Mouse (Mus musculus): ENCODE measurements at regions not wholly inside any gene's neighbourhood (a gene's known extent, or its start where the extent isn't known, plus 50 kb on each side); places are given as distances from the start of the nearest gene placed in this dataset.

DNA sequence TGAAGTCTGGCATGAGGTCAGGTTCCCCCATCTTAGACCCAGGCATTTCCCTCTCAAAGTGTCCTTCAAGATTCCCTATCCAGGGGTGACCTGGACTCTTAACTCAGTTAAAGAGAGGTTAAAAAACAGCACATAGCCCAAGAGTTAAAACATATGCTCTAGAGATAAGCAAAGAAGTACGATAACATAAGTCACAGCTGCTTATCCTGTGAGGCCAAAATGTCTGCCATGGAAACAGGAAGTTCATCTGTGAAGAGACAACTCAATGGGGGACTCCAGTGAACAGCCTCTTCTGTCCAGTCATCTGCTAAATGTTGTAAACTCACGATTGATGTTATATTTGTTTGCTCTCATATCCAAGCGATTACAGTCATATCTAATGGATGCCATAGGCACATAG is 126.1 kb upstream of the Il15 start:
- no peaks in the 10 kb centered on the region for H3K4me1 ChIP-seq (ENCODE audit: control insufficient read depth, insufficient read depth, low read length)
- H3K4me3 ChIP-seq (ENCODE audit: low read depth, low read length), result no peak overlapping the region
- H3K9ac ChIP-seq (ENCODE audit: low read depth, poor library complexity, severe bottlenecking), result no peak overlapping the region
- H3K27me3 ChIP-seq (ENCODE audit: control insufficient read depth, insufficient read depth, low read length, poor library complexity, severe bottlenecking), result no peaks in the 10 kb centered on the region
- H3K27ac ChIP-seq (ENCODE audit: insufficient read depth, low read length), result no peak overlapping the region
- H3K36me3 ChIP-seq (ENCODE audit: control insufficient read depth, insufficient read depth, low read length, poor library complexity, severe bottlenecking), result no peaks in the 10 kb centered on the region
- no peaks in the 10 kb centered on the region for H3K9me3 ChIP-seq (replicated peaks; ENCODE audit: control insufficient read depth, insufficient read depth, low read length, poor library complexity, severe bottlenecking)
- no peak for TF ChIP-seq POLR2A (IDR thresholded peaks at IDR 0.05; ENCODE audit: insufficient read depth, low read length)
- TF ChIP-seq EP300 (IDR thresholded peaks at IDR 0.05; ENCODE audit: insufficient read depth, low read depth, low read length), result no peak
- TF ChIP-seq CTCF (IDR thresholded peaks at IDR 0.05; ENCODE audit: low read depth, low read length), result no peak

DNA sequence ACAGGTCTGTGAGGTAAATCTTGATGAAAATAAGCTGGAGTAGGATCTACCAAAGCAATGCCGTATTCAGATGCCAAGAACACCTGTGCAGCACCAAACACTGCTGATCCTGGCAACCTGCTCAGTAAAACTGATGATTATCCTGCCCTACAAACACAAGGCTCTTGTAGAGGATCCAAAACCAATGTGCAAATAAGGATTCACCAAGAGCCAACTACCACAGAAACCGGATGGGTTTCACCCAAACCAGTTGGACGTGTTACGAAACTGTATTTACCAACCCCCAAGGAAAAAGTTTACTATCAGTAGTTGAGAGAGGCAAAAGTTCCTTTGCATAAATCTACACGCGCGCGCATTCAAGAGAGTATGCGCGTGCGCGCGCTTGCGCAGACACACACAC is 120.8 kb upstream of the Il15 start:
- H3K9ac ChIP-seq (ENCODE audit: low read depth, poor library complexity, severe bottlenecking), result no peak overlapping the region
- no peak overlapping the region for H3K4me3 ChIP-seq (ENCODE audit: low read depth, low read length)
- no peak overlapping the region for H3K27ac ChIP-seq (ENCODE audit: insufficient read depth, low read length)
- no peaks in the 10 kb centered on the region; the same call in 1 of the 2 replicates for H3K9me3 ChIP-seq (replicated peaks; ENCODE audit: control insufficient read depth, insufficient read depth, low read length, poor library complexity, severe bottlenecking)
- H3K27me3 ChIP-seq (ENCODE audit: control insufficient read depth, insufficient read depth, low read length, poor library complexity, severe bottlenecking), result no peaks in the 10 kb centered on the region
- TF ChIP-seq EP300 (IDR thresholded peaks at IDR 0.05; ENCODE audit: insufficient read depth, low read depth, low read length), result no peak
- TF ChIP-seq POLR2A (IDR thresholded peaks at IDR 0.05; ENCODE audit: insufficient read depth, low read length), result no peak
- no peak for TF ChIP-seq CTCF (IDR thresholded peaks at IDR 0.05; ENCODE audit: low read depth, low read length)
- no peaks in the 10 kb centered on the region for H3K36me3 ChIP-seq (ENCODE audit: control insufficient read depth, insufficient read depth, low read length, poor library complexity, severe bottlenecking)
- no peaks in the 10 kb centered on the region for H3K4me1 ChIP-seq (ENCODE audit: control insufficient read depth, insufficient read depth, low read length)

DNA sequence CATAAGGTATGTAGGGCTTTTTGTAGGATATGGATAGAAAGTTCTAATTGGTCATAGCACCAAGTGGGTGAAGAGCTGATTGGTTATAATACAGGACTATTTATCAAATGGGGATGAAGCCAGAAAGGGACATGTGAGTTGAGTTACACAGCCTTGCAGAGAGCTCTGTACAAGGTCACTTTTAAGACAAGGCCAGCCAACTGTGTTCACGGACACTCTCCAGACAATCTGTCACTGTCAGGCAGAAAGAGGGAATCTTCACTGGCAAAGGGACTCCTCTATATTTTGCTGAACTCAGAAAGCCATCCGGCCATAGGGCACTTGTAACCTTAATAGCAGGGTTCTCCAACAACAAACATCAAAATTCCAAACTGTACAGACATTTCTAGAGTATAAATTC is 95.5 kb upstream of the Il15 start:
- Histone ChIP-seq H3K4me3 (ENCODE audit: low read depth, low read length) (no peak overlapping the region), H3K9me3 (replicated peaks; ENCODE audit: control insufficient read depth, insufficient read depth, low read length, poor library complexity, severe bottlenecking) (no peaks in the 10 kb centered on the region), H3K9ac (ENCODE audit: low read depth, poor library complexity, severe bottlenecking) (no peak overlapping the region), H3K27ac (ENCODE audit: insufficient read depth, low read length) (no peak overlapping the region), H3K4me1 (ENCODE audit: control insufficient read depth, insufficient read depth, low read length) (no peaks in the 10 kb centered on the region), H3K27me3 (ENCODE audit: control insufficient read depth, insufficient read depth, low read length, poor library complexity, severe bottlenecking) (no peaks in the 10 kb centered on the region; the same call in 1 of the 2 replicates), H3K36me3 (ENCODE audit: control insufficient read depth, insufficient read depth, low read length, poor library complexity, severe bottlenecking) (no peaks in the 10 kb centered on the region)
- TF ChIP-seq EP300 (IDR thresholded peaks at IDR 0.05; ENCODE audit: insufficient read depth, low read depth, low read length), result no peak
- no peak for TF ChIP-seq CTCF (IDR thresholded peaks at IDR 0.05; ENCODE audit: low read depth, low read length)
- no peak for TF ChIP-seq POLR2A (IDR thresholded peaks at IDR 0.05; ENCODE audit: insufficient read depth, low read length)

DNA sequence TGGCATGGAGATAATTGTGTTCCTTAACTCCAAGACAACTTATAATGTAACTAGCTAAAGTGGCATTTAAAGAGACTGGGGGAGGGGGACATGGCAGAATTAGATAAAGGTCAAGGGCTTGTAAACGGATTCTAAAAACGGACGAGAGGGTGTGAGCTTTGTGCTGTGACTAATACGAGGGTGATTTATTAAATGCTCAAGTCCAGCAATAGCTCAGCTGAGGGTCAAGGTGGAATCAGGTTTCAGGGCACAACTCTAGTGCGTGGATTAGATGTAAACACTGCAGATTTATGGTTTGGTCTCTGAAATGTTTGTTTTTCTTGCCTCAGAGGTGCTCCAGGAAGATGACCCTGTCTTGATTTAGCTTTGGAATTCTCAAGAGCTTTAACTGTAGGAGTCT is 74.8 kb upstream of the Il15 start:
- H3K9me3 ChIP-seq (replicated peaks; ENCODE audit: control insufficient read depth, insufficient read depth, low read length, poor library complexity, severe bottlenecking), result no peaks in the 10 kb centered on the region
- H3K4me1 ChIP-seq (ENCODE audit: control insufficient read depth, insufficient read depth, low read length), result no peaks in the 10 kb centered on the region
- H3K27ac ChIP-seq (ENCODE audit: insufficient read depth, low read length), result no peak overlapping the region
- H3K9ac ChIP-seq (ENCODE audit: low read depth, poor library complexity, severe bottlenecking), result no peak overlapping the region
- no peaks in the 10 kb centered on the region; the same call in 1 of the 2 replicates for H3K27me3 ChIP-seq (ENCODE audit: control insufficient read depth, insufficient read depth, low read length, poor library complexity, severe bottlenecking)
- H3K4me3 ChIP-seq (ENCODE audit: low read depth, low read length), result no peak overlapping the region
- TF ChIP-seq CTCF (IDR thresholded peaks at IDR 0.05; ENCODE audit: low read depth, low read length) (no peak), EP300 (IDR thresholded peaks at IDR 0.05; ENCODE audit: insufficient read depth, low read depth, low read length) (no peak), POLR2A (IDR thresholded peaks at IDR 0.05; ENCODE audit: insufficient read depth, low read length) (no peak)
- no peaks in the 10 kb centered on the region for H3K36me3 ChIP-seq (ENCODE audit: control insufficient read depth, insufficient read depth, low read length, poor library complexity, severe bottlenecking)

DNA sequence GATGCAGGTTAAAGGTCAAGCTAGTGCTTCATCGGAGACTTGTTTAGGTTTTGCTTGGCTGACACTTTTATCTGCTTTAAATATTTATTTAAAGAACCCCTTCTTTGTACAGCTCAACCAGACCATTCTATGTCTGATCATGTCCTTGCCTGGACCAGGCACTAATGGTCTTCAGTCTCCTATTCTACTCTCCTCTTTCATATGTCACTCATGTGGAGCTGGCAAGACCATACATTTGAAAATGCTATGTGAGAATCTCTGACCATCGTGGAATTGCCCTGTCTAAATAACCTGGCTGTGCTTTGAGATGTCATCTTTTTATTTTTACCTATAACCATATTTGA is 74.4 kb upstream of the Il15 start:
- Histone ChIP-seq H3K4me3 (ENCODE audit: low read depth, low read length) (no peak overlapping the region), H3K27me3 (ENCODE audit: control insufficient read depth, insufficient read depth, low read length, poor library complexity, severe bottlenecking) (no peaks in the 10 kb centered on the region; the same call in 1 of the 2 replicates), H3K4me1 (ENCODE audit: control insufficient read depth, insufficient read depth, low read length) (no peaks in the 10 kb centered on the region), H3K27ac (ENCODE audit: insufficient read depth, low read length) (no peak overlapping the region), H3K36me3 (ENCODE audit: control insufficient read depth, insufficient read depth, low read length, poor library complexity, severe bottlenecking) (no peaks in the 10 kb centered on the region), H3K9ac (ENCODE audit: low read depth, poor library complexity, severe bottlenecking) (no peak overlapping the region), H3K9me3 (replicated peaks; ENCODE audit: control insufficient read depth, insufficient read depth, low read length, poor library complexity, severe bottlenecking) (no peaks in the 10 kb centered on the region)
- TF ChIP-seq EP300 (IDR thresholded peaks at IDR 0.05; ENCODE audit: insufficient read depth, low read depth, low read length), result no peak

DNA sequence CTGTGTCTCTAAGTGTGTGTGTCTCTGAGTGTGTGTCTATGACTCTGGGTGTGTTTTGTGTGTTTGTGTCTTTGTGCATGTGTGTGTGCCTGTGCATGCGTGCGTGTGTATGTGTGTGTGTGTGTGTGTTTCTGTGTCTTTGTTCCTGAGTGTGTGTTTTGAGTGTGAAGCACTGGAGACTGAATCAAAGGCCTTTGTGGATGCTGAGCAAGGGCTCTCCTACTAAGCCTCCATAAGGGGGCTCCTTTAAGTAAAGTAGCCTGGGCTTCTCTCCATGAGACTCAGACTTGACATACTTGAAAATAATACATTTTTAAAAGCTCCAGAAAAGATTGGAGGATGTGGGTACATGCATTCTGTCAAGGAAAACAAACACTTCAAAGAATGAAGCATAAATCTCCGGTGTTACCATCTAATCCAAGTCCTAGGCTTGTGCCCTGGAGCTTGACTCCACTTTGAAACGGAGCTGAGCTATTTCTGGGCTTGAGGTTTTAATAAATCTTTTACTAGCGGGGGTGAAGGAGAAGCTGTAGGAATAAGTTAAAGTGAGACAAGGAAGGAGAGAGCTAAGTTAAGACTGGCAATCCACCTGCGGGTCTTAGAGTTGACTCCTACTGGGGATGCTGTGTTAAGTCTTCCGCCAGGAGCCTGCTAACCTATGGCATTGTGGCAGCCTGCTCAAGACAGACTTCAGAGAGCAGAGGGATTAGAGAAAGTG is 73.8 kb upstream of the Il15 start:
- H3K9ac ChIP-seq (ENCODE audit: low read depth, poor library complexity, severe bottlenecking), result no peak overlapping the region
- no peak overlapping the region for H3K4me3 ChIP-seq (ENCODE audit: low read depth, low read length)
- H3K36me3 ChIP-seq (ENCODE audit: control insufficient read depth, insufficient read depth, low read length, poor library complexity, severe bottlenecking), result no peaks in the 10 kb centered on the region
- H3K27ac ChIP-seq (ENCODE audit: insufficient read depth, low read length), result no peak overlapping the region
- TF ChIP-seq CTCF (IDR thresholded peaks at IDR 0.05; ENCODE audit: low read depth, low read length) (no peak), EP300 (IDR thresholded peaks at IDR 0.05; ENCODE audit: insufficient read depth, low read depth, low read length) (no peak), POLR2A (IDR thresholded peaks at IDR 0.05; ENCODE audit: insufficient read depth, low read length) (no peak)
- no peaks in the 10 kb centered on the region for H3K9me3 ChIP-seq (replicated peaks; ENCODE audit: control insufficient read depth, insufficient read depth, low read length, poor library complexity, severe bottlenecking)
- no peaks in the 10 kb centered on the region; the same call in 1 of the 2 replicates for H3K27me3 ChIP-seq (ENCODE audit: control insufficient read depth, insufficient read depth, low read length, poor library complexity, severe bottlenecking)
- no peaks in the 10 kb centered on the region for H3K4me1 ChIP-seq (ENCODE audit: control insufficient read depth, insufficient read depth, low read length)
